Mouse (Mus musculus): ENCODE measurements around the gene Ccdc116. TPM values are rescaled to one million over a fixed set of nuclear protein-coding genes. Genes with fewer than 3 reads are reported as not detected.

Ccdc116 gene
- polyA plus RNA-seq, 1 experiment from 2014 or later = 0.13 TPM

GRCm38 (mm10) chr16:17124119-17124870 lies 22.7 kb downstream of the Ccdc116 start:
- TF ChIP-seq EP300 (IDR thresholded peaks at IDR 0.05; ENCODE audit: low read depth) (no peak), CTCF (IDR thresholded peaks at IDR 0.05; ENCODE audit: low read depth) (no peak)
- H3K4me3 ChIP-seq (ENCODE audit: low read depth, low read length) = peak overlapping the region; percentile 50
- 8% methylated on average over 22 of the region's 22 CpGs for WGBS (ENCODE audit: insufficient replicate concordance)
- H3K9ac ChIP-seq (replicated peaks) = peak overlapping the region; percentile 58
- H3K27me3 ChIP-seq (ENCODE audit: insufficient read depth, low read length) = no peaks in the 10 kb centered on the region
- peak overlapping the region; percentile 75 for H3K4me2 ChIP-seq (ENCODE audit: low read depth, low read length)
- no peaks in the 10 kb centered on the region for H3K36me3 ChIP-seq (replicated peaks; ENCODE audit: insufficient read depth, low read length)
- no peaks in the 10 kb centered on the region for H3K9me3 ChIP-seq (ENCODE audit: low read length)
- H3K27ac ChIP-seq (ENCODE audit: low read depth) = no peak overlapping the region
- H3K4me1 ChIP-seq (ENCODE audit: insufficient read depth) = peaks cover 21% of the 10 kb centered on the region
- DNase-seq (no peak), ATAC-seq (no peak; the same call in 1 of the 2 replicates)

- Histone ChIP-seq H3K27me3 (ENCODE audit: insufficient read depth, low read length) (no peaks in the 10 kb centered on the region), H3K4me1 (ENCODE audit: insufficient read depth) (peaks cover 21% of the 10 kb centered on the region), H3K9me3 (ENCODE audit: low read length) (no peaks in the 10 kb centered on the region), H3K36me3 (replicated peaks; ENCODE audit: insufficient read depth, low read length) (no peaks in the 10 kb centered on the region), H3K4me2 (ENCODE audit: low read depth, low read length) (no peak overlapping the region), H3K9ac (replicated peaks) (no peak overlapping the region), H3K4me3 (ENCODE audit: low read depth, low read length) (no peak overlapping the region), H3K27ac (ENCODE audit: low read depth) (no peak overlapping the region)
- TF ChIP-seq EP300 (IDR thresholded peaks at IDR 0.05; ENCODE audit: low read depth) (no peak), CTCF (IDR thresholded peaks at IDR 0.05; ENCODE audit: low read depth) (no peak)
- ATAC-seq = no peak
- 83% methylated on average over 13 of the region's 14 CpGs for WGBS (ENCODE audit: insufficient replicate concordance)
- DNase-seq = no peak
Measured at GRCm38 (mm10) chr16:17121569-17121968, 25.5 kb downstream of the Ccdc116 start.

- H3K9me3 ChIP-seq (ENCODE audit: low read length) = no peaks in the 10 kb centered on the region
- H3K4me1 ChIP-seq (ENCODE audit: insufficient read depth) = no peaks in the 10 kb centered on the region
- DNase-seq (no peak), ATAC-seq (no peak)
- WGBS (ENCODE audit: insufficient replicate concordance) = 80% methylated on average over 5 of the region's 5 CpGs
- TF ChIP-seq CTCF (IDR thresholded peaks at IDR 0.05; ENCODE audit: low read depth) (no peak), EP300 (IDR thresholded peaks at IDR 0.05; ENCODE audit: low read depth) (no peak)
- H3K36me3 ChIP-seq (replicated peaks; ENCODE audit: insufficient read depth, low read length) = no peaks in the 10 kb centered on the region
- H3K27ac ChIP-seq (ENCODE audit: low read depth) = no peak overlapping the region
- no peaks in the 10 kb centered on the region for H3K27me3 ChIP-seq (ENCODE audit: insufficient read depth, low read length)
- H3K4me3 ChIP-seq (ENCODE audit: low read depth, low read length) = no peak overlapping the region
- H3K9ac ChIP-seq (replicated peaks) = no peak overlapping the region
- no peak overlapping the region for H3K4me2 ChIP-seq (ENCODE audit: low read depth, low read length)
Measured at GRCm38 (mm10) chr16:17117309-17117799, 29.7 kb downstream of the Ccdc116 start.

GRCm38 (mm10) chr16:17110771-17111743 lies 36.0 kb downstream of the Ccdc116 start, which contains the start of gene Ppil2:
Gene Ppil2, minus strand, starts transcription at chr16:17111257.
- H3K4me3 ChIP-seq (ENCODE audit: low read depth, low read length) = peak within 1 kb of the TSS; percentile 99
- peaks cover 16% of the 10 kb centered on the region for H3K36me3 ChIP-seq (replicated peaks; ENCODE audit: insufficient read depth, low read length)
- TF ChIP-seq EP300 (IDR thresholded peaks at IDR 0.05; ENCODE audit: low read depth) (no peak), CTCF (IDR thresholded peaks at IDR 0.05; ENCODE audit: low read depth) (no peak)
- peak within 1 kb of the TSS; percentile 96 for H3K9ac ChIP-seq (replicated peaks)
- no peaks in the 10 kb centered on the region for H3K27me3 ChIP-seq (ENCODE audit: insufficient read depth, low read length)
- DNase-seq (peak; percentile 77), ATAC-seq (peak; percentile 92)
- H3K27ac ChIP-seq (ENCODE audit: low read depth) = peak within 1 kb of the TSS; percentile 92
- peaks cover 7% of the 10 kb centered on the region for H3K4me1 ChIP-seq (ENCODE audit: insufficient read depth)
- WGBS (ENCODE audit: insufficient replicate concordance) = 6% methylated on average over 38 of the region's 38 CpGs
- no peaks in the 10 kb centered on the region for H3K9me3 ChIP-seq (ENCODE audit: low read length)
- H3K4me2 ChIP-seq (ENCODE audit: low read depth, low read length) = peak within 1 kb of the TSS; percentile 78

GRCm38 (mm10) chr16:17104600-17104999 lies 42.4 kb downstream of the Ccdc116 start:
- H3K36me3 ChIP-seq (replicated peaks; ENCODE audit: insufficient read depth, low read length) = peaks cover 59% of the 10 kb centered on the region
- no peak for DNase-seq
- H3K4me3 ChIP-seq (ENCODE audit: low read depth, low read length) = no peak overlapping the region
- WGBS (ENCODE audit: insufficient replicate concordance) = 76% methylated on average over 4 of the region's 4 CpGs
- no peak for ATAC-seq
- no peak overlapping the region for H3K9ac ChIP-seq (replicated peaks)
- no peaks in the 10 kb centered on the region for H3K27me3 ChIP-seq (ENCODE audit: insufficient read depth, low read length)
- no peak for TF ChIP-seq CTCF (IDR thresholded peaks at IDR 0.05; ENCODE audit: low read depth)
- TF ChIP-seq EP300 (IDR thresholded peaks at IDR 0.05; ENCODE audit: low read depth) = no peak
- no peaks in the 10 kb centered on the region for H3K9me3 ChIP-seq (ENCODE audit: low read length)
- no peak overlapping the region for H3K4me2 ChIP-seq (ENCODE audit: low read depth, low read length)
- no peak overlapping the region for H3K27ac ChIP-seq (ENCODE audit: low read depth)
- H3K4me1 ChIP-seq (ENCODE audit: insufficient read depth) = peaks cover 1% of the 10 kb centered on the region; the same call in 1 of the 2 replicates
